Mouse (Mus musculus): ENCODE data around the gene Sema4d. TPM values are rescaled to one million over a fixed set of nuclear protein-coding genes. Genes with fewer than 3 reads are reported as not detected.
A peak's percentile ranks its signal among the peaks of the same experiment; 100 is the strongest.

Gene Sema4d
- polyA plus RNA-seq, 2 experiments: 6.8 to 8.5 TPM

DNA sequence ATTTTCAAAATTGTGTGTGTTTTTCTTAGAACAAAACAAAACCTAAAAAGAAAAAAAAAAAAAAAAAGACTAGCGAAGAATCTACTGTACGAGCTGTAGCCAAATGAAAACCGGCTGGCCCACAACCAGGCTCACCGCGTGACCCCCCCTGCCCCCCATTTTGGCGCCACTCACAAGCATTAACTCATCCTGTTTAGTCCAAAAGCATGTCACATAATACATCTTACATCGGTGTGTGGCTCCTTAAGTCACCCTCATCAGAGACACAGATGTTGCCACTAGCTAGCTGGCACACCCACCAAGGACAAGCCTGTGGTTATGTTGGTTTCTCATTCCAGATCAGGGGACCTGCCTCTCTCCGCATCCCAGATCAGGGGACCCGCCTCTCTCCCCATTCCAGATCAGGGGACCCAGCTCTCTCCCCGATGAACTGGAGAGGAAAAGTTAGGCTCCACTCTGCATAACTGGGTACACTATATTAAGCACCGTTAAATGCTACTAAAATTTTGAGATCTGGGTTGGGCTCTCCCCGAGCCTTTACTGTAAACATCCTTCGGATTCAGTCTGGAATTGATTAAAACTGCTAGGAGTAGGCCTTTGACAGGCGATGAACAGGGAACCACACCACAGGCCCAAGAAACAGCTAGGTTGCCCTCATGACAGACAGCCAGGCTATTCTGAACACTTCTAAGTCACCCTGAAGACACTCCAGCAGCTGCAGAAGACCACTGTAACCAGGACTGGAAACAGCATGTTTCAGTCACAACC, 43.8 kb downstream of the Sema4d start:
- H3K36me3 ChIP-seq (ENCODE audit: control insufficient read depth, insufficient read depth, low read length): no peaks in the 10 kb centered on the region
- no peak overlapping the region for H3K9ac ChIP-seq (ENCODE audit: low read depth, low read length, severe bottlenecking)
- H3K9me3 ChIP-seq (ENCODE audit: control insufficient read depth, low read length): no peaks in the 10 kb centered on the region
- H3K27ac ChIP-seq (replicated peaks; ENCODE audit: low read depth, low read length): peak overlapping the region; percentile 56
- ATAC-seq (ENCODE audit: low FRiP score, low read depth) (no peak), DNase-seq (ENCODE audit: low spot score) (peak; percentile 33)
- no peak for TF ChIP-seq POLR2A (IDR thresholded peaks at IDR 0.05; ENCODE audit: borderline replicate concordance, extremely low read depth, insufficient read depth, insufficient read length)
- no peak overlapping the region for H3K4me2 ChIP-seq (replicated peaks; ENCODE audit: low read depth, low read length, severe bottlenecking)
- 45% methylated on average over 14 of the region's 14 CpGs for WGBS
- H3K27me3 ChIP-seq (ENCODE audit: control insufficient read depth, insufficient read depth, low read length): no peaks in the 10 kb centered on the region
- no peak overlapping the region for H3K4me3 ChIP-seq (replicated peaks; ENCODE audit: low read length)
- H3K4me1 ChIP-seq (ENCODE audit: control insufficient read depth, insufficient read depth, low read length): peaks cover 39% of the 10 kb centered on the region

DNA sequence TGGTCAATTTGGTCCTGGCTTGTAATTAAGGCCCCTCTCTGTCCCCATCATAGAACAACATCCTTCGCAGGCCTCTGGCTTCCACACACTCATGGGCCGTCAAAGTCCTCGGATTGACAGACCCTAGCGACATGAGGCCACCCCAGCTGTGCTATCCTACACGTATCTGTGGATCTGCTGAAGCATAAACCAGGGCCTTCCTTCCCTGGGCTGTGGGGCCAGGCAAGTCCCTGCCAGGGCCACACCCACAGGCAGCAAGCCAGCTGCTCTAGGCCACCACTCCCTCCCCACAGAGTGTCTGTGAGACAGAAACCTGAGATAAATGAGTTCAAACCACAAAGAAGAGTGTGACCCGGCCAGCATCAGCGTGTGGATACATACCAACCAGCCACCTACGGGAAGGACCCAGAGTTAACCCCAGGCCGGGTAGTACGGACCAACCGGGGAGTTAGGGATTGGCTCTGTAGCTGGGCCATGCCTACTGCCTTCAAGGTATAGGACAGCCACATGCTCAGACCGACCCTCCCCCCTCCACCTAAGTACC, 45.5 kb downstream of the Sema4d start:
- DNase-seq (ENCODE audit: low spot score) (peak; percentile 48), ATAC-seq (ENCODE audit: low FRiP score, low read depth) (peak; percentile 47)
- H3K9me3 ChIP-seq (ENCODE audit: control insufficient read depth, low read length): no peaks in the 10 kb centered on the region
- H3K27me3 ChIP-seq (ENCODE audit: control insufficient read depth, insufficient read depth, low read length): no peaks in the 10 kb centered on the region
- WGBS: 43% methylated on average over 12 of the region's 12 CpGs
- no peaks in the 10 kb centered on the region for H3K36me3 ChIP-seq (ENCODE audit: control insufficient read depth, insufficient read depth, low read length)
- H3K4me2 ChIP-seq (replicated peaks; ENCODE audit: low read depth, low read length, severe bottlenecking): no peak overlapping the region
- TF ChIP-seq POLR2A (IDR thresholded peaks at IDR 0.05; ENCODE audit: borderline replicate concordance, extremely low read depth, insufficient read depth, insufficient read length): no peak
- peaks cover 29% of the 10 kb centered on the region for H3K4me1 ChIP-seq (ENCODE audit: control insufficient read depth, insufficient read depth, low read length)
- H3K27ac ChIP-seq (replicated peaks; ENCODE audit: low read depth, low read length): no peak overlapping the region
- H3K4me3 ChIP-seq (replicated peaks; ENCODE audit: low read length): no peak overlapping the region
- H3K9ac ChIP-seq (ENCODE audit: low read depth, low read length, severe bottlenecking): no peak overlapping the region

DNA sequence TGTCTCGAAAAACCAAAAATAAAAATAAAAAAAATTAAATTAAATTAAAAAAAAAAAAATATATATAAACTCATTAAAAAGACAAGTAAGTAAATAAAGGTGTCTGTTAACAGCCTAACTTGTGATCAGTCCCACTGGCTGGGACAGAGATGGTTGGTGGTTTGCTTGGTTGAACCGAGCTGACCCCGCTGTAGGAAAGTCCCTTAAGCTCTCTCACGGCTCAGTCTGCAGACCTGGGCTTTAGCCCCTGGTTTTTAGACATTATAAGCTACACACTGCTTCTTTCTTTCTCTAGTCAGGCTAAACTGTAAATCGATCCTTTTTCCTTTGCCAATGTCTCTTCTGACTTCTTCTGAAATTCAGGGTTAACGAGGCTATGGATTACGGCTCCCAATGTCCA, 46.5 kb downstream of the Sema4d start:
- no peak for DNase-seq (ENCODE audit: low spot score)
- no peak overlapping the region for H3K9ac ChIP-seq (ENCODE audit: low read depth, low read length, severe bottlenecking)
- no peaks in the 10 kb centered on the region for H3K9me3 ChIP-seq (ENCODE audit: control insufficient read depth, low read length)
- peaks cover 29% of the 10 kb centered on the region for H3K4me1 ChIP-seq (ENCODE audit: control insufficient read depth, insufficient read depth, low read length)
- TF ChIP-seq POLR2A (IDR thresholded peaks at IDR 0.05; ENCODE audit: borderline replicate concordance, extremely low read depth, insufficient read depth, insufficient read length): no peak
- H3K4me3 ChIP-seq (replicated peaks; ENCODE audit: low read length): no peak overlapping the region
- no peaks in the 10 kb centered on the region for H3K27me3 ChIP-seq (ENCODE audit: control insufficient read depth, insufficient read depth, low read length)
- no peak for ATAC-seq (ENCODE audit: low FRiP score, low read depth)
- H3K4me2 ChIP-seq (replicated peaks; ENCODE audit: low read depth, low read length, severe bottlenecking): no peak overlapping the region
- H3K36me3 ChIP-seq (ENCODE audit: control insufficient read depth, insufficient read depth, low read length): no peaks in the 10 kb centered on the region
- 80% methylated on average over 7 of the region's 7 CpGs for WGBS
- H3K27ac ChIP-seq (replicated peaks; ENCODE audit: low read depth, low read length): no peak overlapping the region

DNA sequence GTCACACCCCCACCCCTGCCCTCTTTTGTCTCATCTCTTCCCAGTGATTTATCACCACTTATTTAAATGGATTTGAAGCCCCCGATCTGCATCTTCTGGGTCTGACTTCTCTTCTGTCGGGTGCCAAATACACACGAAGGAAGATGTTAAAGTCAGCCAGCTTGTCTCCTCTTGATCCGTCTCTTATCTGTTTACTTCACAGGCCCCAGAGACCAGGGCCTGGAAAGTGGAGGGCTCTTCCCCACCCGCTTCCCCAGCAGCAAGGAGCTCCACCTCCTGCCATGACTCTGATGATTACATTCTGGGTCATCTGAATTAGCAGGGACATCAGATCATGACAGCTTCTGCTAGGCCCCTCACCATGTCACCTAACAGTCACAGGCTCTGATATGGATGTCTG, 47.7 kb downstream of the Sema4d start:
- H3K27me3 ChIP-seq (ENCODE audit: control insufficient read depth, insufficient read depth, low read length): no peaks in the 10 kb centered on the region
- no peaks in the 10 kb centered on the region for H3K36me3 ChIP-seq (ENCODE audit: control insufficient read depth, insufficient read depth, low read length)
- ATAC-seq (ENCODE audit: low FRiP score, low read depth) (no peak), DNase-seq (ENCODE audit: low spot score) (no peak)
- H3K4me2 ChIP-seq (replicated peaks; ENCODE audit: low read depth, low read length, severe bottlenecking): no peak overlapping the region
- no peak for TF ChIP-seq POLR2A (IDR thresholded peaks at IDR 0.05; ENCODE audit: borderline replicate concordance, extremely low read depth, insufficient read depth, insufficient read length)
- 46% methylated on average over 5 of the region's 5 CpGs for WGBS
- H3K4me3 ChIP-seq (replicated peaks; ENCODE audit: low read length): no peak overlapping the region
- H3K9me3 ChIP-seq (ENCODE audit: control insufficient read depth, low read length): no peaks in the 10 kb centered on the region
- H3K9ac ChIP-seq (ENCODE audit: low read depth, low read length, severe bottlenecking): no peak overlapping the region
- H3K27ac ChIP-seq (replicated peaks; ENCODE audit: low read depth, low read length): no peak overlapping the region
- H3K4me1 ChIP-seq (ENCODE audit: control insufficient read depth, insufficient read depth, low read length): peaks cover 29% of the 10 kb centered on the region

DNA sequence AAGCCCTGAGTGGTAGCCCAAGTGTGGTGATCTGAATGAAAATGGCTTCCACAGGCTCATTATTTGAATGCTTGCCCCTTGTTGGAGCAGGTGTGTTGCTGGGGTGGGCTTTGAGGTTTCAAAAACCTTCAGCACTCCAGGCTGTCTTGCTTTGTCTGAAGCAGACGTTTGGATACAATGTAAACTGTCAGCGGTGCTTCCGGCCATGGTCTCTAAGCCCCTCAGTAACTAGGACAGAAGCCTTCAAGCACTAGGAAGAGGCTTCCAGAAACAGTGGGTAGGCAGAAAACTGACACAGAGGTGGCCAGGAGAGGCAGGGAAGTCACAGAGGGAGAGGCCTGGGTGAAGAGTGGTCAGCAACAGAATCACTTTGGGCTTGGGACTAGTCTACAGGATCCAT, 49.7 kb downstream of the Sema4d start:
- no peak for ATAC-seq (ENCODE audit: low FRiP score, low read depth)
- no peak overlapping the region for H3K27ac ChIP-seq (replicated peaks; ENCODE audit: low read depth, low read length)
- 85% methylated on average over 3 of the region's 3 CpGs for WGBS

More for the DNA sequence above, 49.7 kb downstream of the Sema4d start:
- no peak overlapping the region for H3K4me3 ChIP-seq (replicated peaks; ENCODE audit: low read length)
- H3K9me3 ChIP-seq (ENCODE audit: control insufficient read depth, low read length): no peaks in the 10 kb centered on the region
- no peak for TF ChIP-seq POLR2A (IDR thresholded peaks at IDR 0.05; ENCODE audit: borderline replicate concordance, extremely low read depth, insufficient read depth, insufficient read length)
- peaks cover 14% of the 10 kb centered on the region for H3K4me1 ChIP-seq (ENCODE audit: control insufficient read depth, insufficient read depth, low read length)
- H3K36me3 ChIP-seq (ENCODE audit: control insufficient read depth, insufficient read depth, low read length): no peaks in the 10 kb centered on the region
- no peak for DNase-seq (ENCODE audit: low spot score)
- no peak overlapping the region for H3K4me2 ChIP-seq (replicated peaks; ENCODE audit: low read depth, low read length, severe bottlenecking)
- H3K27me3 ChIP-seq (ENCODE audit: control insufficient read depth, insufficient read depth, low read length): no peaks in the 10 kb centered on the region
- no peak overlapping the region for H3K9ac ChIP-seq (ENCODE audit: low read depth, low read length, severe bottlenecking)
